Mouse (Mus musculus) MEL (cell line): ENCODE results near the gene Chkb.

Experiments
- BHLHE40 ChIP-seq: IDR thresholded peaks from 2 replicates; pipeline ENCODE4 v1.6.1; 2012; ENCODE audit warnings: low read depth, mild to moderate bottlenecking, inconsistent platforms, low read length, improper control_type of control experiment, borderline replicate concordance
- CTCF ChIP-seq, 3 experiments: IDR thresholded peaks in 2 of 3; conservative IDR thresholded peaks in 1 of 3; 2 replicates each; pipeline ENCODE4 v1.5.1; 2011 to 2012; ENCODE audit warnings: low read length in 3 of 3, low read depth in 2 of 3, mild to moderate bottlenecking in 2 of 3, improper control_type of control experiment in 1 of 3, inconsistent platforms in 1 of 3, mixed read lengths in 1 of 3, moderate library complexity in 1 of 3; ENCODE audit not compliant: control insufficient read depth in 1 of 3, insufficient read depth in 1 of 3, poor library complexity in 1 of 3, severe bottlenecking in 1 of 3
- GATA1 ChIP-seq: IDR thresholded peaks from 2 replicates; pipeline ENCODE4 v1.6.1; 2011; ENCODE audit warnings: low read depth, low read length, improper control_type of control experiment
- MAX ChIP-seq: IDR thresholded peaks from 2 replicates; pipeline ENCODE4 v1.6.1; 2011; ENCODE audit warnings: low read length, improper control_type of control experiment
- MXI1 ChIP-seq: IDR thresholded peaks from 2 replicates; pipeline ENCODE4 v1.6.1; 2011; ENCODE audit warnings: mild to moderate bottlenecking, low read depth, low read length, improper control_type of control experiment
- POLR2A ChIP-seq, 2 experiments: IDR thresholded peaks; 2 replicates each; pipeline ENCODE4 v1.6.1; 2011 to 2012; ENCODE audit warnings: low read length in 2 of 2, mild to moderate bottlenecking in 2 of 2, control low read depth in 1 of 2, improper control_type of control experiment in 1 of 2, low read depth in 1 of 2, moderate library complexity in 1 of 2; ENCODE audit not compliant: control insufficient read depth in 1 of 2, insufficient read depth in 1 of 2, poor library complexity in 1 of 2
- UBTF ChIP-seq: IDR thresholded peaks from 2 replicates; pipeline ENCODE4 v1.6.1; 2012; ENCODE audit warnings: low read depth, mild to moderate bottlenecking, inconsistent platforms, low read length, improper control_type of control experiment, moderate library complexity, borderline replicate concordance; ENCODE audit not compliant: insufficient read depth
- ZC3H11A ChIP-seq: IDR thresholded peaks from 2 replicates; pipeline ENCODE4 v1.6.1; 2012; ENCODE audit warnings: low read depth, mild to moderate bottlenecking, inconsistent platforms, low read length, improper control_type of control experiment

GRCm38 (mm10) chr15:89424621-89425020, 5.1 kb downstream of the Chkb start:
- TF ChIP-seq BHLHE40 (no peak), MAX (no peak), UBTF (no peak), CTCF (IDR thresholded peaks at IDR 0.05 in 2 of 3, conservative IDR thresholded peaks at IDR 0.05 in 1 of 3; ENCODE audit: control insufficient read depth in 1 of 3, insufficient read depth in 1 of 3, low read depth in 2 of 3, low read length in 3 of 3, poor library complexity in 1 of 3, severe bottlenecking in 1 of 3) (no peak), MXI1 (no peak), ZC3H11A (no peak), POLR2A (IDR thresholded peaks at IDR 0.05; ENCODE audit: control insufficient read depth in 1 of 2, insufficient read depth in 1 of 2, low read depth in 1 of 2, low read length in 2 of 2, poor library complexity in 1 of 2) (no peak), GATA1 (no peak)
